Mouse (Mus musculus): ENCODE measurements around the gene Gm9573.

The Gm9573 gene

GRCm38 (mm10) chr17:35594456-35594855 lies 32.0 kb downstream of the Gm9573 start:
- DNase-seq (ENCODE audit: low read depth, low spot score) = no peak

GRCm38 (mm10) chr17:35593786-35594185 lies 32.7 kb downstream of the Gm9573 start:
- DNase-seq (ENCODE audit: low read depth, low spot score) = no peak

GRCm38 (mm10) chr17:35592131-35592530 lies 34.3 kb downstream of the Gm9573 start:
- no peak for DNase-seq (ENCODE audit: low read depth, low spot score)

GRCm38 (mm10) chr17:35591731-35592130 lies 34.7 kb downstream of the Gm9573 start:
- no peak for DNase-seq (ENCODE audit: low read depth, low spot score)

- DNase-seq (ENCODE audit: low read depth, low spot score) = no peak
Measured at GRCm38 (mm10) chr17:35591219-35591578, 35.2 kb downstream of the Gm9573 start.

- peak; percentile 69 for DNase-seq (ENCODE audit: low read depth, low spot score)
Measured at GRCm38 (mm10) chr17:35590410-35591218, 35.8 kb downstream of the Gm9573 start.

- no peak for DNase-seq (ENCODE audit: low read depth, low spot score)
Measured at GRCm38 (mm10) chr17:35588387-35588786, 38.0 kb downstream of the Gm9573 start.

- DNase-seq (ENCODE audit: low read depth, low spot score) = no peak
Measured at GRCm38 (mm10) chr17:35587291-35587690, 39.1 kb downstream of the Gm9573 start.

GRCm38 (mm10) chr17:35584330-35584937 lies 42.0 kb downstream of the Gm9573 start:
- DNase-seq (ENCODE audit: low read depth, low spot score) = peak; percentile 74

GRCm38 (mm10) chr17:35582900-35583299 lies 43.5 kb downstream of the Gm9573 start:
- DNase-seq (ENCODE audit: low read depth, low spot score) = no peak

- DNase-seq (ENCODE audit: low read depth, low spot score) = peak; percentile 88
Measured at GRCm38 (mm10) chr17:35578211-35578610, 48.2 kb downstream of the Gm9573 start.

GRCm38 (mm10) chr17:35571477-35571876 lies 55.0 kb downstream of the Gm9573 start:
- no peak for DNase-seq (ENCODE audit: low read depth, low spot score)

- no peak for DNase-seq (ENCODE audit: low read depth, low spot score)
Measured at GRCm38 (mm10) chr17:35570836-35571235, 55.6 kb downstream of the Gm9573 start.

GRCm38 (mm10) chr17:35569091-35569944 lies 57.1 kb downstream of the Gm9573 start:
- DNase-seq (ENCODE audit: low read depth, low spot score) = no peak

Data from retina, postnatal 7 days (tissue).